Mouse (Mus musculus): Measurements from ENCODE around the gene Dmrt3. TPM values are rescaled to one million over a fixed set of nuclear protein-coding genes. Genes with fewer than 3 reads are reported as not detected.

The Dmrt3 gene
- polyA plus RNA-seq, 1 experiment = 0.19 TPM

- WGBS = 32% methylated on average over 54 of the region's 54 CpGs
- H3K27ac ChIP-seq (ENCODE audit: insufficient read depth, low read length) = no peak overlapping the region
- no peaks in the 10 kb centered on the region for H3K27me3 ChIP-seq (ENCODE audit: control insufficient read depth, insufficient read depth, low read length)
- TF ChIP-seq CTCF (IDR thresholded peaks at IDR 0.05; ENCODE audit: extremely low read depth, insufficient read depth, insufficient read length, insufficient replicate concordance) (peak; percentile 71), POLR2A (IDR thresholded peaks at IDR 0.05; ENCODE audit: low read depth, low read length) (no peak)
- H3K4me1 ChIP-seq (ENCODE audit: control insufficient read depth, insufficient read depth, insufficient read length) = no peaks in the 10 kb centered on the region; the same call in 1 of the 2 replicates
- H3K4me3 ChIP-seq (ENCODE audit: extremely low read depth, insufficient read depth, insufficient read length) = no peak overlapping the region
- H3K36me3 ChIP-seq (ENCODE audit: control insufficient read depth, insufficient read depth, low read length) = no peaks in the 10 kb centered on the region
- DNase-seq (ENCODE audit: low read depth in 1 of 2, low spot score in 2 of 2) = peak in 1 of 2 experiments; percentile 59
These were observed 12.5 kb downstream of the Dmrt3 start for GRCm38 (mm10) chr19:25622291-25623251.

DNA sequence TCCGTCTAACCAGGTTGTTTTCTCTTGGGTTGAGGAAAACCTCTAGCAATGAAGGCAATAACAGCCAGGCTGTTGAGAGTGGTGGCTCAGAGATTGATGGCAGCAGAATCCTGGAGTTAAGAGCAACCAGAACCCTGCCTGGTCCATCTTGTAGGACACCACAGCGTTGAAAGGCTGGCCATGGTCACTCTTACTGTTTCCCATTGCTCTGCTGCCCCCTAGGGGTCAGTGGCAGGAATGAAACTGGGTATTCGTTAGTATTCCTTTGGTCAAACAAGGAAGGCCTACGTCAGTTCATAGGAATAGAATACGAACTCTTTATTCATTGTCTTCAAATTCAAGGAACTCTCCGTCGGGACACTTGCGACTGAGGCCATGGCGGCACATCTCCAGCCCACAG is 18.4 kb downstream of the Dmrt3 start:
- WGBS = 17% methylated on average over 9 of the region's 9 CpGs
- Histone ChIP-seq H3K36me3 (ENCODE audit: control insufficient read depth, insufficient read depth, low read length) (no peaks in the 10 kb centered on the region), H3K27ac (ENCODE audit: insufficient read depth, low read length) (no peak overlapping the region), H3K27me3 (ENCODE audit: control insufficient read depth, insufficient read depth, low read length) (no peaks in the 10 kb centered on the region), H3K4me1 (ENCODE audit: control insufficient read depth, insufficient read depth, insufficient read length) (no peaks in the 10 kb centered on the region), H3K4me3 (ENCODE audit: extremely low read depth, insufficient read depth, insufficient read length) (no peak overlapping the region)
- DNase-seq (ENCODE audit: low read depth in 1 of 2, low spot score in 2 of 2) = peak in 1 of 2 experiments; percentile 47
- TF ChIP-seq CTCF (IDR thresholded peaks at IDR 0.05; ENCODE audit: extremely low read depth, insufficient read depth, insufficient read length, insufficient replicate concordance) (peak; percentile 66; the same call in 1 of the 2 replicates), POLR2A (IDR thresholded peaks at IDR 0.05; ENCODE audit: low read depth, low read length) (no peak)

- no peak for DNase-seq (ENCODE audit: low read depth in 1 of 2, low spot score in 2 of 2)
- TF ChIP-seq POLR2A (IDR thresholded peaks at IDR 0.05; ENCODE audit: low read depth, low read length) (no peak), CTCF (IDR thresholded peaks at IDR 0.05; ENCODE audit: extremely low read depth, insufficient read depth, insufficient read length, insufficient replicate concordance) (no peak)
- WGBS = 75% methylated on average over 5 of the region's 5 CpGs
- no peak overlapping the region for H3K27ac ChIP-seq (ENCODE audit: insufficient read depth, low read length)
- H3K36me3 ChIP-seq (ENCODE audit: control insufficient read depth, insufficient read depth, low read length) = no peaks in the 10 kb centered on the region
- no peaks in the 10 kb centered on the region for H3K4me1 ChIP-seq (ENCODE audit: control insufficient read depth, insufficient read depth, insufficient read length)
- H3K4me3 ChIP-seq (ENCODE audit: extremely low read depth, insufficient read depth, insufficient read length) = no peak overlapping the region
- H3K27me3 ChIP-seq (ENCODE audit: control insufficient read depth, insufficient read depth, low read length) = no peaks in the 10 kb centered on the region
These were observed 25.0 kb downstream of the Dmrt3 start for GRCm38 (mm10) chr19:25635119-25635518.

GRCm38 (mm10) chr19:25635622-25636244 is 25.6 kb downstream of the Dmrt3 start:
- TF ChIP-seq CTCF (IDR thresholded peaks at IDR 0.05; ENCODE audit: extremely low read depth, insufficient read depth, insufficient read length, insufficient replicate concordance) (peak; percentile 71; the same call in 1 of the 2 replicates), POLR2A (IDR thresholded peaks at IDR 0.05; ENCODE audit: low read depth, low read length) (no peak)

GRCm38 (mm10) chr19:25638766-25639361 is 28.8 kb downstream of the Dmrt3 start:
- no peak overlapping the region for H3K4me3 ChIP-seq (ENCODE audit: extremely low read depth, insufficient read depth, insufficient read length)
- no peaks in the 10 kb centered on the region for H3K36me3 ChIP-seq (ENCODE audit: control insufficient read depth, insufficient read depth, low read length)
- H3K27me3 ChIP-seq (ENCODE audit: control insufficient read depth, insufficient read depth, low read length) = no peaks in the 10 kb centered on the region
- no peaks in the 10 kb centered on the region for H3K4me1 ChIP-seq (ENCODE audit: control insufficient read depth, insufficient read depth, insufficient read length)
- WGBS = 82% methylated on average over 11 of the region's 11 CpGs
- no peak overlapping the region for H3K27ac ChIP-seq (ENCODE audit: insufficient read depth, low read length)
- TF ChIP-seq CTCF (IDR thresholded peaks at IDR 0.05; ENCODE audit: extremely low read depth, insufficient read depth, insufficient read length, insufficient replicate concordance) = no peak
- no peak for TF ChIP-seq POLR2A (IDR thresholded peaks at IDR 0.05; ENCODE audit: low read depth, low read length)
- DNase-seq (ENCODE audit: low read depth in 1 of 2, low spot score in 2 of 2) = no peak

More at GRCm38 (mm10) chr19:25635622-25636244, 25.6 kb downstream of the Dmrt3 start:
- WGBS = 16% methylated on average over 22 of the region's 22 CpGs
- Histone ChIP-seq H3K4me1 (ENCODE audit: control insufficient read depth, insufficient read depth, insufficient read length) (no peaks in the 10 kb centered on the region), H3K27me3 (ENCODE audit: control insufficient read depth, insufficient read depth, low read length) (no peaks in the 10 kb centered on the region), H3K27ac (ENCODE audit: insufficient read depth, low read length) (no peak overlapping the region), H3K4me3 (ENCODE audit: extremely low read depth, insufficient read depth, insufficient read length) (no peak overlapping the region), H3K36me3 (ENCODE audit: control insufficient read depth, insufficient read depth, low read length) (no peaks in the 10 kb centered on the region)
- DNase-seq (ENCODE audit: low read depth in 1 of 2, low spot score in 2 of 2) = no peak

- Histone ChIP-seq H3K27ac (ENCODE audit: insufficient read depth, low read length) (no peak overlapping the region), H3K27me3 (ENCODE audit: control insufficient read depth, insufficient read depth, low read length) (no peaks in the 10 kb centered on the region), H3K4me3 (ENCODE audit: extremely low read depth, insufficient read depth, insufficient read length) (no peak overlapping the region), H3K4me1 (ENCODE audit: control insufficient read depth, insufficient read depth, insufficient read length) (no peaks in the 10 kb centered on the region), H3K36me3 (ENCODE audit: control insufficient read depth, insufficient read depth, low read length) (no peaks in the 10 kb centered on the region)
- no peak for DNase-seq (ENCODE audit: low read depth in 1 of 2, low spot score in 2 of 2)
- 85% methylated on average over 6 of the region's 6 CpGs for WGBS
- TF ChIP-seq POLR2A (IDR thresholded peaks at IDR 0.05; ENCODE audit: low read depth, low read length) (no peak), CTCF (IDR thresholded peaks at IDR 0.05; ENCODE audit: extremely low read depth, insufficient read depth, insufficient read length, insufficient replicate concordance) (no peak)
These were observed 31.7 kb downstream of the Dmrt3 start for GRCm38 (mm10) chr19:25641786-25642185.
